Mouse (Mus musculus) adrenal gland, postnatal 36 days (tissue): ENCODE measurements around the gene Gm4353. TPM values are rescaled to one million over a fixed set of nuclear protein-coding genes. Genes with fewer than 3 reads are reported as not detected.
A peak's percentile ranks its signal among the peaks of the same experiment; 100 is the strongest.

Source experiments
- DNase-seq, 2 experiments: peaks; one replicate each; pipeline ENCODE4 v3.0.0; 2021; ENCODE audit warnings: mixed read lengths in 1 of 2
- total RNA-seq, 2 experiments: library from RNA; stranded (reverse); gene quantifications; 2 replicates each; pipeline ENCODE4 v1.2.3; 2021

Gene Gm4353
- total RNA-seq, 2 experiments from 2014 or later, result 4.2 to 5.4 TPM

- DNase-seq, result no peak
Observed at GRCm38 (mm10) chr7:116040470-116041019, 43.9 kb downstream of the Gm4353 start.

GRCm38 (mm10) chr7:116039538-116040466 lies 44.6 kb downstream of the Gm4353 start:
- peak; percentile 87 to 88 for DNase-seq

GRCm38 (mm10) chr7:116039196-116039537 lies 45.3 kb downstream of the Gm4353 start, which contains the start of gene 1110004F10Rik:
Gene 1110004F10Rik, plus strand, starts transcription at chr7:116039397.
- DNase-seq, result no peak

GRCm38 (mm10) chr7:116038511-116038910 lies 45.9 kb downstream of the Gm4353 start, which contains the start of gene Sox6:
Gene Sox6, minus strand, starts transcription at chr7:116038796.
- no peak for DNase-seq

- no peak for DNase-seq
Observed at GRCm38 (mm10) chr7:116038024-116038423, 46.4 kb downstream of the Gm4353 start.

GRCm38 (mm10) chr7:116036591-116037555 lies 47.6 kb downstream of the Gm4353 start:
- DNase-seq, result no peak

- no peak for DNase-seq
Observed at GRCm38 (mm10) chr7:116035504-116035903, 48.9 kb downstream of the Gm4353 start.

- peak; percentile 45 to 71 for DNase-seq
Observed at GRCm38 (mm10) chr7:116034282-116034758, 50.1 kb downstream of the Gm4353 start.

GRCm38 (mm10) chr7:116033371-116034241 lies 50.8 kb downstream of the Gm4353 start:
- peak; percentile 64 to 74 for DNase-seq

Other genes with a start within 250 kb of the Gm4353 start
- 10 to 100 TPM; 11.5 to 15.7 TPM for gene Sox6, start 45.8 kb downstream of the Gm4353 start, total RNA-seq
- gene 1110004F10Rik, start 45.2 kb downstream of the Gm4353 start, total RNA-seq, result 100 to 1,000 TPM; 118 TPM
- 10 to 100 TPM; 13.8 to 14.6 TPM for gene Plekha7, start 223.7 kb upstream of the Gm4353 start, total RNA-seq
- 100 to 1,000 TPM; 438 to 440 TPM for gene Rps13, start 249.6 kb upstream of the Gm4353 start, total RNA-seq